Mouse (Mus musculus): ENCODE measurements around the gene Sorcs2.

Sorcs2 gene

GRCm38 (mm10) chr5:36397837-36398282 lies at the start of gene Sorcs2:
TSS of gene Sorcs2 (minus strand) at chr5:36398139.
- in situ Hi-C loops (cut with MboI, MseI): loop anchor here (5.0 to 10.0 kb wide), 3 partner anchors 76 to 371 kb away; no protein-coding TSS in a partner anchor

- in situ Hi-C loops (cut with MboI, MseI): no loop called here
Measured at GRCm38 (mm10) chr5:36446166-36446890, 48.4 kb upstream of the Sorcs2 start.

GRCm38 (mm10) chr5:36445028-36445427 lies 47.1 kb upstream of the Sorcs2 start:
- in situ Hi-C loops (cut with MboI, MseI): no loop called here

- in situ Hi-C loops (cut with MboI, MseI): no loop called here
Measured at GRCm38 (mm10) chr5:36444611-36445010, 46.7 kb upstream of the Sorcs2 start.

GRCm38 (mm10) chr5:36440741-36441140 lies 42.8 kb upstream of the Sorcs2 start:
- in situ Hi-C loops (cut with MboI, MseI): no loop called here

GRCm38 (mm10) chr5:36436858-36437257 lies 38.9 kb upstream of the Sorcs2 start:
- in situ Hi-C loops (cut with MboI, MseI): no loop called here

- in situ Hi-C loops (cut with MboI, MseI): no loop called here
Measured at GRCm38 (mm10) chr5:36434398-36434967, 36.5 kb upstream of the Sorcs2 start.

- in situ Hi-C loops (cut with MboI, MseI): no loop called here
Measured at GRCm38 (mm10) chr5:36431711-36432110, 33.8 kb upstream of the Sorcs2 start.

- in situ Hi-C loops (cut with MboI, MseI): loop anchor here in 1 of 2 experiments (10.0 kb wide), 1 partner anchor 1735 kb away; no protein-coding TSS in a partner anchor
Measured at GRCm38 (mm10) chr5:36429551-36429950, 31.6 kb upstream of the Sorcs2 start.

- in situ Hi-C loops (cut with MboI, MseI): loop anchor here in 1 of 2 experiments (10.0 kb wide), 1 partner anchor 1733 kb away; no protein-coding TSS in a partner anchor
Measured at GRCm38 (mm10) chr5:36427831-36428230, 29.9 kb upstream of the Sorcs2 start.

- in situ Hi-C loops (cut with MboI, MseI): loop anchor here in 1 of 2 experiments (10.0 kb wide), 1 partner anchor 1732 kb away; no protein-coding TSS in a partner anchor
Measured at GRCm38 (mm10) chr5:36426404-36426803, 28.5 kb upstream of the Sorcs2 start.

- in situ Hi-C loops (cut with MboI, MseI): loop anchor here in 1 of 2 experiments (10.0 kb wide), 1 partner anchor 1730 kb away; no protein-coding TSS in a partner anchor
Measured at GRCm38 (mm10) chr5:36424676-36425075, 26.7 kb upstream of the Sorcs2 start.

- in situ Hi-C loops (cut with MboI, MseI): loop anchor here in 1 of 2 experiments (10.0 kb wide), 1 partner anchor 1728 kb away; no protein-coding TSS in a partner anchor
Measured at GRCm38 (mm10) chr5:36422689-36423088, 24.8 kb upstream of the Sorcs2 start.

- in situ Hi-C loops (cut with MboI, MseI): loop anchor here in 1 of 2 experiments (10.0 kb wide), 1 partner anchor 1725 kb away; no protein-coding TSS in a partner anchor
Measured at GRCm38 (mm10) chr5:36419861-36420260, 21.9 kb upstream of the Sorcs2 start.

- in situ Hi-C loops (cut with MboI, MseI): no loop called here
Measured at GRCm38 (mm10) chr5:36414712-36415331, 16.9 kb upstream of the Sorcs2 start.

GRCm38 (mm10) chr5:36398463-36399364 lies 775 bp upstream of the Sorcs2 start:
- in situ Hi-C loops (cut with MboI, MseI): loop anchor here (5.0 to 10.0 kb wide), 3 partner anchors 76 to 371 kb away; no protein-coding TSS in a partner anchor

GRCm38 (mm10) chr5:36397384-36397759 lies 567 bp downstream of the Sorcs2 start:
- in situ Hi-C loops (cut with MboI, MseI): loop anchor here (5.0 to 10.0 kb wide), 3 partner anchors 75 to 370 kb away; no protein-coding TSS in a partner anchor

- in situ Hi-C loops (cut with MboI, MseI): loop anchor here (5.0 to 10.0 kb wide), 3 partner anchors 74 to 369 kb away; no protein-coding TSS in a partner anchor
Measured at GRCm38 (mm10) chr5:36396491-36397383, 1.2 kb downstream of the Sorcs2 start.

- in situ Hi-C loops (cut with MboI, MseI): loop anchor here (5.0 to 10.0 kb wide), 3 partner anchors 74 to 369 kb away; no protein-coding TSS in a partner anchor
Measured at GRCm38 (mm10) chr5:36396011-36396410, 1.9 kb downstream of the Sorcs2 start.
